10 mouse cellular contexts compared by ENCODE assay signal in genomic region chr6:29391241-29391640, GRCm38 (mm10). TPM values are rescaled to one million over a fixed set of nuclear protein-coding genes. Genes with fewer than 3 reads are reported as not detected.
"Had no signal": no experiment of that assay in that cellular context is flagged by ENCODE, and none has a peak within 500 bp of the region (broad histone marks: within the 10 kb centered on the region; RNA-seq: fewer than 3 reads in every experiment).

No protein-coding gene starts in this region.

RNA-seq across cellular contexts. Expression of gene Opn1sw, which starts 3.0 kb away (rescaled TPM):
- total RNA-seq: heart, postnatal 10 days; heart, postnatal 14 days; heart, postnatal 25 days; heart, postnatal 4 days; hematopoietic stem cell, adult 5-6 weeks; layer of hippocampus, adult 18-20 months; layer of hippocampus, adult 2 months; layer of hippocampus, postnatal 36 days had no signal
- polyA plus RNA-seq: kidney, adult 2 months had no signal

RNA-seq across cellular contexts. Expression of gene Flnc, which starts 41.8 kb away (rescaled TPM):
- total RNA-seq: hematopoietic stem cell, adult 5-6 weeks had no signal
- polyA plus RNA-seq: inflammation-experienced regulatory T-cells, adult 6 months had no signal
